Mouse (Mus musculus) naive thymus-derived CD4-positive, alpha-beta T cell, adult 5 months (primary cell): Measurements from ENCODE around the gene Slc12a9. TPM values are rescaled to one million over a fixed set of nuclear protein-coding genes. Genes with fewer than 3 reads are reported as not detected.

ENCODE experiments used
- polyA plus RNA-seq: library from polyadenylated mRNA; unstranded; fragments of 100-300 nt; shearing (Covaris generic); gene quantifications from one replicate; pipeline ENCODE4 v1.2.1, GENCODE M21; 2017

Slc12a9 gene
- 17.3 TPM for polyA plus RNA-seq

DNA sequence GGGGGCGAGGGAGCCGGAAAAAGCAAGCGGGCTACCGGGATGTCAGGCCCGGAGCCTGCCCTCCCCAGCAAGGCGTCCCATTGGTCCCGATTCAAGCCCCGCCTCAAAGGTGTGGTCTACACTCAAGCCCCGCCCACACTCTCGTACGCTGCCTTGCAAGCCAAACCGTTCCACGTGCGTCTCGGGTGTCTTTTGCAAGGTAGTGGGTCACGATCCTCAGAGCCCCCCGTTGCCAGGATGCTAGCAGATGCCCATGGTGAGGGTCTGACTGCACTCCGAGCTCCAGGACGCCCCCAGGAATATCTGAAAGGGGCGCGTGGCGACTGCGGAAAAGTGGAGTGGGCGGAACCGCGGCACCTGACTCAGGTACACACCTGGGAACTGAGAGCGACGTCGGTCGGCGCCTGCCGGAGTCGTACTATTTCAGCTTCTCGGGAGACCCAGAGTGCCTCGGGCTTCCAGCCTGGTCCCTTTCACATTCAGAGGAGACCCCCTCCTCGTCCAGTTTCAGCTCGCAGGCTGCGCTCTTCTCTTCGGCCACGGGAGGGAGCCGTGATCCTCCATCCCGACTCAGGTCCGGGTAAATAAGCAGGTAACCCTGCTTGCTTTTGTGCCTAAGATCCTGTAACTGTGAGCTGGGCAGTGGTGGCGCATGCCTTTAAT is at the start of gene Slc12a9:
Gene Slc12a9, minus strand, starts transcription at position 86 of the 663 bp plus-strand sequence.

DNA sequence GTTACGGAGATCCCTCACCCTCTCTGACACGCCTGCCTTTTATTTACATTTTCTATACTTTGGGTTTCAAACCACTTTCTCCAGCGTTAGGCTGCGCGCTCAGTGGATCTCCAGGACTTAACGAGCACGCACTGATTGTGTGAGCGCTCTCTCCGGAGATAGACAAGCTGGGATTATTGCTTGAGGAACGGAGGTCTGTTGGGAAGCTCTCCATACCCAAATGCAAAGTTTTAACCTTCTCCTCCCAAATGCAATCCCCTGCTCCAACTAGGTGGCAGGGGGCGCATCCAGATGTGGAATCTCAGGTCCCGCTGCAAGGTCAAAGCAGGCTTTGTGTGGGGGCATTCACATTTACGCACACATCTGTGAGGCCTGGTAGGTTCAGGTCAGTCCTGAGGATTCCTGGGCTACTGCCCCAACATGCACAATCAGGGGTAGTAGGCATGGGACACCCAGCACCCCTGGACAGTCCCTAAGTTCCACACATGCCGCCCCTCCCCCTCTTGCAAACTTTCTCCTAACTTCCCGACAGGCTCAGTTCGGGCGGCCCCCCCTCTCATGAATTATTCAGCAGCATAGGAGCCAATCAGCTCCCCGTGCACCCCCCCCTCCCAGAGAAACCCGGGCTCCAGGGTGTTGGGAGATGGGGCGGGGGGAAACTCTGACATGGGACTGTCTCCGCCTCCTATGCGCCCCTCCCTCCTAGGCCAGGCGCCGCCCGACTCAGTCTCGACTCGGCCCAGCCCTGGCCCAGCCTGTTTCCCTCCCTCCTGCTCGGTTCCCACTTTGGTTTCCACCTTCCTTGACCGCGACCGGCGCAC is 16.2 kb upstream of the Slc12a9 start, which contains the start of gene Ephb4:
Gene Ephb4, plus strand, starts transcription at position 726 of the 821 bp plus-strand sequence.

DNA sequence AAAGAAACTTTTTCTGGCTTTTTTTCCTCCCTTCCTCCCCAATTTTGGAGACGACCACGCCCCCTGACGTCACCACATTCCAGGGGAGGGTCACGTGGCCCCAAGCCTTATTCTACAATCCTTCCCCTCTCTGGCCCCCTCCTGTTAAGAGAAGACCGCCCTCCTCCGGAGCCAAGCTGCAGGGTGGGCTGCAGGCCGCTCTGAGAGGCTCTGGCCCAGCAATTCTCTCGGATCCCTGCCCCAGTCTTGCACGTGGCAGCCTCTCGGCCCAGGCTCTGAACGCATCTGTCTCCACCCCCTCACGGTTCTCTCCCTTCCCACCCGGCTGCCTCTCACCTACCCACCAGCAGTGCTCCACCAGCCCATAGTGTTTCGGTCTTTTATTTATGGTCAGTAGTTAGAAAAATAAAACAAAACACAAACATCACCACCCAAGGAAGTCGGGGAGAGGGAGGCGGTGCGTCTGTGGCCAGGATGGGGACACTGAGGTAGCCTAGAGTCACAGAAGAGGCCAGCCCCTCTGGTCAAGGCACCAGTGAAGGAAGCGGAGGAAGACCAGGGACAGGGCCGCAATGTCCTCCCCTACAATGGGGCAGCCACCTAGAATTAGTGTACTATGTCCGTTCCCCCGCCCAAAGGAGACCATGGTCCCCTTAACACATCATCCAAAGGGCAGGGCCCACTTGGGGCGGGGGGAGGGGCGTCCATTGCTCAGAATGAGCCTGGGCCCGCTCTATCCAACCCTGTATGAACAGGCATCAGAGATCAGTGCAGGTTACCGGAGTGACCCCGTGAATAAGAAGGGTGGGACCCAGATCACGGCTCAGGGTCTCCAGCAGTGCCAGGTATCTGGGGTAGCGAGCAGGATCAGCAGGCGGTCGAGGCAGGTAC is 19.0 kb downstream of the Slc12a9 start, which contains the start of gene Trip6:
Gene Trip6, minus strand, starts transcription at position 212 of the 891 bp plus-strand sequence.

DNA sequence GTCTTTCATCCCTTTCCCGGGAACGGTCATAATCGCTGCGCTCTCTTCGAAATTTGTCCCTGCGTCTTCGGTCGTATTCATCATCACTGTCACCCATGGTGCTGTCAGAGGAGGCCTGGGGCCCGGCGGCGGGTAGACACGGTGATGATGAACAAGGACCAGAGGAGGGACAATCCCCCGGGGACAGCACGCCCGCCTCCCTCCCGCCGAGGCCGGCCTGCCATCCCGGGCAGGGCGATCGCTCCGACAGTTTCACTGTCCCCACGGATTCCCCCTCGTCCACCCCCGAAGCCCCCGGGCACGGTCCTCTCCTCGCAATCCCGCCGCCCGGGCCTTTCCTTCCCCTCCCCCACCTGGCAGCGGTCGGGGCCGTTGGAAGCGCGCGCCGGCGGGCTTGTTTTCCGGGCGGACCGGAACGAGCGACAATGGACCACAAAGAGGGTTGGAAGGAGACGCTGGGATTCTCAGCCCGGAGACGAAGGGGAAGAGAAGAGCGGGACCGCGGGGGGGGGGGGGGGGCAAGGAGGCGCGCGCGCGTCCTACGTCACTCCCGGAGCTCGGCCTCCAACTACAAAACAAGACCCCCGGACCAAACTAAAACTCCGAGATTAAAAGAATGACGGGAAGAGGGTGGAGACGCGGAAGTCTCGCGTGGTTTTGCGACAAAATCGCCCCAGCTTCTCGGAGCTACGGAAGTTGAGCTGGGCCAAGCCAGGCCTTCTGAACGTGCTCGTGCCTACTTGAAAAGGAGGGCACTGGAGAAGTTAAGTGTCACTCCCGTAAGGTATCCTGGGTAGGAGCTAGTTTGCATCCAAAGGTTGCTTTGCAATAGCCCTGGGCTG is 26.1 kb downstream of the Slc12a9 start, which contains the start of gene Srrt:
Gene Srrt, minus strand, starts transcription at position 604 of the 842 bp plus-strand sequence.

DNA sequence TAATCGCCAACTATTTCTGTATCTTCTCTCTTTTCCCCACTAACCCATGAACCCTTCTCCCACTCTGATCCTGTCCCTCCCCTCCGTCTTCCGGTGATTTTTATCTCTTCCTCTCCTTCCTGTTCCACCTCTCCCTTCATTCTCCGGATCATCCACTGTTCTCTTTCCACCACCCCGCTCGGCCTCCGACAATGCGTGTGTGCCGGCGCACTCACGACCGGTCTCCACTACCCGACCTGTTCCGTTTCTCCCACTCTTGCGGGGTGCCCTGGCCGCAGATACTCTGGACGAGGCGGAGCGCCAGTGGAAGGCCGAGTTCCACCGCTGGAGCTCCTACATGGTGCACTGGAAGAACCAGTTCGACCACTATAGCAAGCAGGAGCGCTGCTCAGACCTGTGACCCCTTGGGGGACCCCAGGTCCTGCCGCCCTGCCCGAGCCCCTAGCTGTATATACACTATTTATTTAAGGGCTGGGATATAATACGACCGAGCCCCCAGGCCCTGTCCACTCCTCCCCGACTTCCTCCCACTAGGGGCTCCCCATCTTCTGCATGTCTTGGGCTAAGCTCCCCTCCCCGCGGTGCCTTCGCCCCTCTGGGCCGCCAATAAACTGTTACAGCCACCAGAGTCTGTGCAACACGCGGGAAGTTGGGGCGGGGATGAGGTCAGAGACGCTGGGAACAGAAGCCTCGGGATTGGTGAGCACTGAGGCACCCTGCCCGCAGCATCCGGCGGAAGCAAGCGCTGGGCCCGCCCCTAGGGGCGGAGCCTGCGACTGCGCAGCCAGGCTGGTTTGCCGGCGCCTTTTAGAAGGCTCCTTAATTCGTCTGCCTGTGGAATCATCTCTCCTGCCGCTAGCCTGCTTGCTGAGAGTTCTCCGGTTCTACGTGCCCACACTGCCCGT is 39.3 kb downstream of the Slc12a9 start, which contains the start of gene Ufsp1:
Gene Ufsp1, plus strand, starts transcription at position 791 of the 905 bp plus-strand sequence.

DNA sequence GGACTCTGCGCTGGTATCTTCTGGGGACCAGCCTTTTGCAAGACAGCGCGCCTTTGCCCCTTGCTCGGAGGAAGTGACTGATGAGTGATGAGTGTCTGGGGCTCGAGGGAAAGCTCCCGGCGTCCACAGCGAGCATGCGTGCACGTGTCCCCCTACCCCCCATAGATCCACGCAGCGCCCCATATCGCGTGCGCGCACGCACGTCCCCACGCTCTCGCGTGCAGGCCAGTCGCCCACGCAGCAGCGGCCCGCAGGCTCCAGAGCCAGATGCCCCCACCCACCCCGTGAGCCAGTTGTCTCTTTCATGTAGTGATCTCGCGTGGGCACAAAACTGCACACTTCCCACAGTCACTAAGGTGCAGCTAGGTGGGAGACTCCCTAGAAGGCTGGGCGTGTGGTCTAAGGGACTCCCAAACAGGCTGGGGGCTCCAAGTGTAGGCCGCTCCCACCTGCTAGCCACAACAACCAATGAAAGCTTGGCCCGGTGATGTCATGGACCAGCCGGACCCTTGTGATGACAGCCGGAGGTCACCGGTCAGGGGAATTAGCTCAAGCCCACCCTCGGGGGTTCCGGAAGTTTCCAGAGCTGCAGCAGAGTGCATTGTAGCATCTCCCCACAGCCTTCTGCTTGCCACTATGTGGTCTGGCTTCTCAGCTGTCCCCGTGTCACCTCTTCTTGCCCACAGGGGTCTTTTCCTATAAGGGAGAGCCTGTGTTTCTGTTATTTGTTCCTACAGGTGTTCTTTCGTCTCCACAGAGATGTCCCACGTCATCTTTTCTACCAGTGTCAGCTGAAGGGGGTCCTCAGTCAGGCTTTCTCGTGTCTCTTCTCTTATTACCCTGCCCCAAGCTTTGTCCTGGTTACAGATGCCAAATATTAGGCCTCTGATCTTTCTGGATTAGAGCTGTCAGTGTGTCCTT is 46.1 kb downstream of the Slc12a9 start, which contains the start of gene Ache:
Gene Ache, plus strand, starts transcription at position 488 of the 921 bp plus-strand sequence.

Other genes with a start within 250 kb of the Slc12a9 start
- gene Trim56, start 217.4 kb downstream of the Slc12a9 start, polyA plus RNA-seq = 8.8 TPM
- not detected for gene Muc3, start 184.3 kb downstream of the Slc12a9 start, polyA plus RNA-seq
- gene Muc3a, start 121.2 kb downstream of the Slc12a9 start, polyA plus RNA-seq = 0.49 TPM
- gene Ache, start 46.1 kb downstream of the Slc12a9 start, polyA plus RNA-seq = 0.70 TPM
- gene Ufsp1, start 39.0 kb downstream of the Slc12a9 start, polyA plus RNA-seq = 0.91 TPM
- 115 TPM for gene Srrt, start 25.9 kb downstream of the Slc12a9 start, polyA plus RNA-seq
- gene Trip6, start 19.2 kb downstream of the Slc12a9 start, polyA plus RNA-seq = 3.0 TPM
- gene Ephb4, start 16.5 kb upstream of the Slc12a9 start, polyA plus RNA-seq = not detected
- not detected for gene Zan, start 143.5 kb upstream of the Slc12a9 start, polyA plus RNA-seq
- 28.8 TPM for gene Pop7, start 168.9 kb upstream of the Slc12a9 start, polyA plus RNA-seq
- gene Gigyf1, start 185.0 kb upstream of the Slc12a9 start, polyA plus RNA-seq = 24.3 TPM
- not detected for gene Epo, start 199.6 kb upstream of the Slc12a9 start, polyA plus RNA-seq
- gene Gnb2, start 199.9 kb upstream of the Slc12a9 start, polyA plus RNA-seq = 183 TPM
- gene Actl6b, start 219.9 kb upstream of the Slc12a9 start, polyA plus RNA-seq = not detected
- not detected for gene Tfr2, start 236.2 kb upstream of the Slc12a9 start, polyA plus RNA-seq